Mouse (Mus musculus) myocyte (in vitro differentiated cells): ENCODE results near the gene Frat1. TPM values are rescaled to one million over a fixed set of nuclear protein-coding genes. Genes with fewer than 3 reads are reported as not detected.

Experiments used
- H3K27me3 ChIP-seq: one replicate; pipeline ENCODE4 v1.6.1; 2011; ENCODE audit not compliant: control insufficient read depth, insufficient read depth, insufficient read length
- H3K36me3 ChIP-seq: one replicate; pipeline ENCODE4 v1.6.1; 2011; ENCODE audit not compliant: control insufficient read depth, insufficient read depth
- H3K4me2 ChIP-seq: one replicate; pipeline ENCODE4 v1.6.1; 2011; ENCODE audit warnings: low read depth, control low read depth
- H3K4me3 ChIP-seq: one replicate; pipeline ENCODE4 v1.5.1; 2011; ENCODE audit warnings: mild to moderate bottlenecking, control low read depth, moderate library complexity
- H3K79me2 ChIP-seq: one replicate; pipeline ENCODE4 v1.6.1; 2011; ENCODE audit not compliant: control insufficient read depth, insufficient read depth
- H3ac ChIP-seq: one replicate; pipeline ENCODE4 v1.6.1; 2011; ENCODE audit not compliant: control insufficient read depth, insufficient read length
- CEBPB ChIP-seq: IDR thresholded peaks from 2 replicates; pipeline ENCODE4 v1.6.1; 2011; ENCODE audit warnings: mild to moderate bottlenecking, moderate library complexity; ENCODE audit not compliant: poor library complexity, insufficient read depth, severe bottlenecking
- E2F4 ChIP-seq: IDR thresholded peaks from one replicate; pipeline ENCODE4 v1.6.1; 2011; ENCODE audit warnings: mild to moderate bottlenecking, control low read depth, moderate library complexity; ENCODE audit not compliant: insufficient read depth
- MAX ChIP-seq: IDR thresholded peaks from one replicate; pipeline ENCODE4 v1.6.1; 2011; ENCODE audit warnings: low read depth, mild to moderate bottlenecking, control low read depth
- MYOD1 ChIP-seq, 3 experiments: IDR thresholded peaks; one replicate each; pipeline ENCODE4 v1.6.1; 2011; ENCODE audit warnings: control low read depth in 2 of 3, low read depth in 2 of 3, mild to moderate bottlenecking in 2 of 3, moderate library complexity in 1 of 3; ENCODE audit not compliant: insufficient read length in 2 of 3, control insufficient read depth in 1 of 3
- MYOG ChIP-seq, 3 experiments: IDR thresholded peaks; one replicate each; pipeline ENCODE4 v1.6.1; 2011; ENCODE audit warnings: control low read depth in 2 of 3, low read depth in 2 of 3, mild to moderate bottlenecking in 2 of 3; ENCODE audit not compliant: insufficient read length in 2 of 3, control insufficient read depth in 1 of 3, insufficient read depth in 1 of 3
- POLR2A ChIP-seq: IDR thresholded peaks from one replicate; pipeline ENCODE4 v1.6.1; 2011; ENCODE audit warnings: low read depth, mild to moderate bottlenecking, control low read depth, moderate library complexity; ENCODE audit not compliant: insufficient read length
- POLR2AphosphoS2 ChIP-seq: IDR thresholded peaks from one replicate; pipeline ENCODE4 v1.6.1; 2011; ENCODE audit warnings: low read depth, control low read depth; ENCODE audit not compliant: insufficient read length
- REST ChIP-seq: IDR thresholded peaks from one replicate; pipeline ENCODE4 v1.6.1; 2011; ENCODE audit warnings: mild to moderate bottlenecking, control low read depth, moderate library complexity; ENCODE audit not compliant: insufficient read depth, insufficient read length
- SRF ChIP-seq: IDR thresholded peaks from one replicate; pipeline ENCODE4 v1.6.1; 2011; ENCODE audit warnings: low read depth; ENCODE audit not compliant: control insufficient read depth, insufficient read length
- TCF12 ChIP-seq: IDR thresholded peaks from one replicate; pipeline ENCODE4 v1.6.1; 2011; ENCODE audit warnings: mild to moderate bottlenecking, control low read depth; ENCODE audit not compliant: poor library complexity, insufficient read depth, severe bottlenecking
- TCF3 ChIP-seq: IDR thresholded peaks from one replicate; pipeline ENCODE4 v1.6.1; 2011; ENCODE audit warnings: low read depth, control low read depth; ENCODE audit not compliant: insufficient read length
- USF1 ChIP-seq: IDR thresholded peaks from one replicate; pipeline ENCODE4 v1.6.1; 2011; ENCODE audit warnings: low read depth, mild to moderate bottlenecking, control low read depth, moderate library complexity
- polyA plus RNA-seq: library from polyadenylated mRNA; unstranded; fragments of >200 nt; fragmentation: generic; extraction: Trizol; gene quantifications from one replicate; pipeline ENCODE4 v1.2.1, GENCODE M21; 2012; ENCODE audit warnings: missing spikeins

Frat1 gene
- polyA plus RNA-seq, 1 experiment = 0.19 TPM

GRCm38 (mm10) chr19:41805831-41806230 is 23.9 kb upstream of the Frat1 start:
- H3K4me3 ChIP-seq = no peak overlapping the region
- no peak overlapping the region for H3K4me2 ChIP-seq
- peaks cover 24% of the 10 kb centered on the region for H3K27me3 ChIP-seq
- H3K79me2 ChIP-seq = no peaks in the 10 kb centered on the region
- H3K36me3 ChIP-seq = no peaks in the 10 kb centered on the region
- H3ac ChIP-seq = no peak overlapping the region
- TF ChIP-seq MAX (no peak), POLR2A (no peak), SRF (no peak), E2F4 (no peak), MYOD1 (IDR thresholded peaks at IDR 0.05; ENCODE audit: control insufficient read depth in 1 of 3, insufficient read length in 2 of 3, low read depth in 2 of 3) (no peak), TCF3 (no peak), REST (no peak), TCF12 (no peak), POLR2AphosphoS2 (no peak), USF1 (no peak), MYOG (IDR thresholded peaks at IDR 0.05; ENCODE audit: control insufficient read depth in 1 of 3, insufficient read depth in 1 of 3, insufficient read length in 2 of 3, low read depth in 2 of 3) (no peak), CEBPB (no peak)

- Histone ChIP-seq H3K27me3 (peaks cover 35% of the 10 kb centered on the region), H3ac (no peak overlapping the region), H3K4me2 (no peak overlapping the region), H3K36me3 (no peaks in the 10 kb centered on the region), H3K79me2 (no peaks in the 10 kb centered on the region), H3K4me3 (no peak overlapping the region)
- no peak for TF ChIP-seq SRF
- no peak for TF ChIP-seq TCF3
- TF ChIP-seq USF1 = no peak
- no peak for TF ChIP-seq CEBPB
- TF ChIP-seq MYOG (IDR thresholded peaks at IDR 0.05; ENCODE audit: control insufficient read depth in 1 of 3, insufficient read depth in 1 of 3, insufficient read length in 2 of 3, low read depth in 2 of 3) = no peak
- TF ChIP-seq POLR2A = no peak
- TF ChIP-seq TCF12 = no peak
- TF ChIP-seq REST = no peak
- no peak for TF ChIP-seq E2F4
- no peak for TF ChIP-seq MAX
- TF ChIP-seq MYOD1 (IDR thresholded peaks at IDR 0.05; ENCODE audit: control insufficient read depth in 1 of 3, insufficient read length in 2 of 3, low read depth in 2 of 3) = no peak
- TF ChIP-seq POLR2AphosphoS2 = no peak
These were observed 22.3 kb upstream of the Frat1 start for GRCm38 (mm10) chr19:41807497-41807896.

- Histone ChIP-seq H3K79me2 (no peaks in the 10 kb centered on the region), H3K27me3 (peaks cover 42% of the 10 kb centered on the region), H3K4me2 (no peak overlapping the region), H3K4me3 (no peak overlapping the region), H3ac (no peak overlapping the region), H3K36me3 (no peaks in the 10 kb centered on the region)
- TF ChIP-seq POLR2AphosphoS2 (no peak), MAX (no peak), CEBPB (no peak), TCF3 (no peak), SRF (no peak), POLR2A (no peak), MYOG (IDR thresholded peaks at IDR 0.05; ENCODE audit: control insufficient read depth in 1 of 3, insufficient read depth in 1 of 3, insufficient read length in 2 of 3, low read depth in 2 of 3) (no peak), MYOD1 (IDR thresholded peaks at IDR 0.05; ENCODE audit: control insufficient read depth in 1 of 3, insufficient read length in 2 of 3, low read depth in 2 of 3) (no peak), E2F4 (no peak), REST (no peak), TCF12 (no peak), USF1 (no peak)
These were observed 21.6 kb upstream of the Frat1 start for GRCm38 (mm10) chr19:41808104-41808634.

GRCm38 (mm10) chr19:41810074-41810473 is 19.7 kb upstream of the Frat1 start:
- Histone ChIP-seq H3K4me2 (no peak overlapping the region), H3ac (no peak overlapping the region), H3K27me3 (peaks cover 51% of the 10 kb centered on the region), H3K4me3 (no peak overlapping the region), H3K36me3 (no peaks in the 10 kb centered on the region), H3K79me2 (no peaks in the 10 kb centered on the region)
- TF ChIP-seq SRF = no peak
- TF ChIP-seq POLR2AphosphoS2 = no peak
- no peak for TF ChIP-seq REST
- TF ChIP-seq TCF3 = no peak
- TF ChIP-seq MYOG (IDR thresholded peaks at IDR 0.05; ENCODE audit: control insufficient read depth in 1 of 3, insufficient read depth in 1 of 3, insufficient read length in 2 of 3, low read depth in 2 of 3) = no peak
- TF ChIP-seq POLR2A = no peak
- no peak for TF ChIP-seq USF1
- TF ChIP-seq MAX = no peak

GRCm38 (mm10) chr19:41812525-41812924 is 17.2 kb upstream of the Frat1 start:
- no peak overlapping the region for H3ac ChIP-seq
- TF ChIP-seq REST (no peak), POLR2A (no peak), SRF (no peak), USF1 (no peak), MYOD1 (IDR thresholded peaks at IDR 0.05; ENCODE audit: control insufficient read depth in 1 of 3, insufficient read length in 2 of 3, low read depth in 2 of 3) (no peak), E2F4 (no peak), MAX (no peak), TCF3 (no peak), MYOG (IDR thresholded peaks at IDR 0.05; ENCODE audit: control insufficient read depth in 1 of 3, insufficient read depth in 1 of 3, insufficient read length in 2 of 3, low read depth in 2 of 3) (no peak), POLR2AphosphoS2 (no peak), TCF12 (no peak), CEBPB (no peak)
- H3K4me2 ChIP-seq = no peak overlapping the region
- no peaks in the 10 kb centered on the region for H3K79me2 ChIP-seq
- H3K4me3 ChIP-seq = no peak overlapping the region
- H3K27me3 ChIP-seq = peaks cover 49% of the 10 kb centered on the region
- no peaks in the 10 kb centered on the region for H3K36me3 ChIP-seq
